Mouse (Mus musculus) liver, embryonic 16.5 days (tissue): Measurements from ENCODE around the gene Tbrg4. TPM values are rescaled to one million over a fixed set of nuclear protein-coding genes. Genes with fewer than 3 reads are reported as not detected.
"Not testable (repeated sequence)": the region's sequence is repeated elsewhere in the genome, so short reads cannot be mapped to it uniquely, and the experiment has no call there.

Experiments
- ATAC-seq: fragments of 200-750 bp; cut with Nextera tagmentation; 2 replicates; pipeline ENCODE4 v1.8.0; 2017; ENCODE audit warnings: low read depth, mild to moderate bottlenecking, moderate number of reproducible peaks, moderate library complexity
- H3K27ac ChIP-seq: fragments of 300-500 bp; sonication (generic); 2 replicates; pipeline ENCODE4 v1.5.1; 2014; ENCODE audit warnings: mild to moderate bottlenecking, low read length
- H3K27me3 ChIP-seq: fragments of 300-500 bp; sonication (generic); 2 replicates; pipeline ENCODE4 v1.6.1; 2014; ENCODE audit warnings: low read depth, low read length, mixed read lengths; ENCODE audit not compliant: control insufficient read depth, insufficient read depth
- H3K36me3 ChIP-seq: fragments of 300-500 bp; sonication (generic); 2 replicates; pipeline ENCODE4 v1.6.1; 2014; ENCODE audit warnings: mild to moderate bottlenecking; ENCODE audit not compliant: control insufficient read depth, insufficient read depth
- H3K4me1 ChIP-seq: fragments of 300-500 bp; sonication (generic); 2 replicates; pipeline ENCODE4 v1.6.1; 2014; ENCODE audit warnings: low read depth, low read length, mixed read lengths; ENCODE audit not compliant: control insufficient read depth
- H3K4me2 ChIP-seq: fragments of 300-500 bp; sonication (generic); 2 replicates; pipeline ENCODE4 v1.6.1; 2014; ENCODE audit warnings: low read depth, low read length, mixed read lengths
- H3K4me3 ChIP-seq: fragments of 300-500 bp; sonication (generic); 2 replicates; pipeline ENCODE4 v1.5.1; 2014; ENCODE audit warnings: low read depth, mild to moderate bottlenecking, low read length
- H3K9ac ChIP-seq: fragments of 300-500 bp; sonication (generic); 2 replicates; pipeline ENCODE4 v1.6.1; 2014; ENCODE audit warnings: low read depth, low read length
- H3K9me3 ChIP-seq: fragments of 300-500 bp; sonication (generic); replicated peaks from 2 replicates; pipeline ENCODE4 v1.6.1; 2016; ENCODE audit warnings: low read length; ENCODE audit not compliant: control insufficient read depth
- WGBS: fragments of 180-500 bp; shearing (Covaris S2); extraction: QIAGEN DNeasy Blood & Tissue Kit; methylation state at CpG from one replicate; pipeline ENCODE4 v1.1.7; 2014; ENCODE audit not compliant: insufficient replicate concordance; 5-methylcytosine and 5-hydroxymethylcytosine counted together
- polyA plus RNA-seq: library from polyadenylated mRNA; unstranded; fragments of >200 nt; fragmentation: Nextera tagmentation; extraction: Ambion mirVana; gene quantifications from 2 replicates; pipeline ENCODE4 v1.2.1, GENCODE M21; 2015

Tbrg4 gene
- polyA plus RNA-seq, 1 experiment from 2014 or later, result 28.6 TPM

DNA sequence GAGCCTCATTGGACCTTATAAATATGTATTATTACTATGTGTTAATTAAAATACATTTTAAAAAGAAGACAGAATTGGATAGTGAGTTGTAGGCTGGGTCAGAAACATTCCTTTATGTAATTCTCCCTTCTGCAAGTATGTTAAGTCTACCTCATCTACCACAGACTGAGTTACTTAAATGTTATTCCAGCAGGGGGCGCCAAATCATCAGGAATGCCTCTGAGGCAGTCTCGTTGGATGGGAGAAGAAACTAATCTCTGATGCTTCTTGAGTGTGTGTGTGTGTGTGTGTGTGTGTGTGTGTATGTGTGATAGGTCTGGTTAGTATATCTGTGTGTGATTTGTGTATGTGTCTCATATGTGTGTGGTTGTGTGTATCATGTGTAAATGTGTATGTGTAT lies 29.0 kb upstream of the Tbrg4 start:
- Histone ChIP-seq H3K4me1 (no peaks in the 10 kb centered on the region; the same call in none of the 2 replicates), H3K4me3 (no peak overlapping the region), H3K36me3 (no peaks in the 10 kb centered on the region), H3K9ac (no peak overlapping the region), H3K27ac (no peak overlapping the region), H3K9me3 (no peaks in the 10 kb centered on the region), H3K4me2 (no peak overlapping the region), H3K27me3 (peaks cover 2% of the 10 kb centered on the region)
- ATAC-seq, result no peak
- 3% methylated on average over 2 of the region's 2 CpGs for WGBS

DNA sequence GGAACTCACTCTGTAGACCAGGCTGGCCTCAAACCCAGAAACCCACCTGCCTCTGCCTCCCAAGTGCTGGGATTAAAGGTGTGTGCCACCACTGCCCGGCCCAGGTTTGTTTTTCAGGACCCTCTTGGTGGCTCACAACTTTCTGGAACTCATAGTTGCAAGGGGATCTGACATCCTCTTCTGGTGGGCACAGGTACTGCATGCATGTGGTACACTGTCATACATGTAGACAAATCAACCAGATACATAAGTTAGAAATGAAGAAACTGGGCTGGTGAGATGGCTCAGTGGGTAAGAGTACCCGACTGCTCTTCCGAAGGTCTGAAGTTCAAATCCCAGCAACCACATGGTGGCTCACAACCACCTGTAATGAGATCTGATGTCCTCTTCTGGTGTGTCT lies 27.1 kb upstream of the Tbrg4 start:
- H3K9me3 ChIP-seq, H3K9ac ChIP-seq, H3K4me3 ChIP-seq, H3K27ac ChIP-seq, H3K27me3 ChIP-seq, H3K4me1 ChIP-seq, ATAC-seq, H3K4me2 ChIP-seq, H3K36me3 ChIP-seq: not testable (repeated sequence)
- 50% methylated on average over 3 of the region's 3 CpGs for WGBS

DNA sequence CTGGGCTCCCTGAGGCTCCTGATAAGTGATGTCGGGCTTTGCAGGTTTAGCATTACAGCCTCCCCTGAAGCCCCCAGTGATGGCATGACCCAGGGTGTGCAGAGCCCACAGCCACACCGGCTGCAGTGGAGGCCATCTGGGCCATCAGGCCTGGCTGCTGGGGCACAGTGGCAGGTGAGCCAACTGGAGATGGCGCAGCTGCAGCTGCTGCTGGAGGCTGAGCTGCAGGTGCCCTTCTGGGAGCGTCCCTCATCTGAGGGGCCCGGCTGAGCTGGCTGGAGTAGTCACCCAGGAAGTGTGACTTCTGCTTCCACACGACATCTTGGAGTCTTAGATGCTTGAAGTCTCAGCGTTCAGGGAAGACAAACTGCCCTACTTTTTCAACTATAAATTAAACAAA lies 24.7 kb upstream of the Tbrg4 start:
- Histone ChIP-seq H3K9ac (no peak overlapping the region), H3K9me3 (no peaks in the 10 kb centered on the region), H3K4me2 (no peak overlapping the region), H3K27me3 (no peaks in the 10 kb centered on the region; the same call in 1 of the 2 replicates), H3K36me3 (no peaks in the 10 kb centered on the region), H3K4me1 (no peaks in the 10 kb centered on the region), H3K4me3 (no peak overlapping the region), H3K27ac (no peak overlapping the region)
- no peak for ATAC-seq
- WGBS, result 55% methylated on average over 7 of the region's 7 CpGs

- no peak overlapping the region for H3K4me2 ChIP-seq
- 39% methylated on average over 9 of the region's 9 CpGs for WGBS
- H3K27me3 ChIP-seq, result no peaks in the 10 kb centered on the region
Observed at GRCm38 (mm10) chr11:6647831-6648724, 22.2 kb upstream of the Tbrg4 start.

DNA sequence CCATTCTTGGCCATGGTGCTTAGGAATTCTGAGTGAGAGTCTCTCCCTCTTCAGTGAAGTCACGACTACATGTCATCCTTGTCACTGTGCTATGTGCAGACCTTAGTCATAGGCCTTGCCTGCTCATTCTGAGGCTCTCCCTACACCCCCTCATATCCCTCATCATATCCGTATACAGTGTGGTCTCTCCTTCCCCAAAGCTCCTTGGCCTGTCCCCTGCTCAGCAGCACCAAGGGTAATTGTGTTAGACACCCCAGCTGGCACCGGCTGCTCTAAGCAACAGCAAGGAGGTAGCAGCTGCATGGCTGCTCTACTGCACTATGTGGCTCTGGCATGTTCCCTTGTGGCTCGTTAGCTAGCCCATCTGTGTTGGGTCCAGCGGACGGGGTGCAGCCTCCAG lies 18.7 kb upstream of the Tbrg4 start:
- Histone ChIP-seq H3K27me3 (no peaks in the 10 kb centered on the region), H3K4me2 (no peak overlapping the region), H3K4me1 (no peaks in the 10 kb centered on the region), H3K4me3 (no peak overlapping the region), H3K9me3 (no peaks in the 10 kb centered on the region), H3K9ac (no peak overlapping the region), H3K27ac (no peak overlapping the region), H3K36me3 (no peaks in the 10 kb centered on the region)
- no peak for ATAC-seq
- WGBS, result 63% methylated on average over 6 of the region's 6 CpGs

More at GRCm38 (mm10) chr11:6647831-6648724, 22.2 kb upstream of the Tbrg4 start:
- Histone ChIP-seq H3K9me3 (no peaks in the 10 kb centered on the region), H3K36me3 (no peaks in the 10 kb centered on the region), H3K4me3 (no peak overlapping the region), H3K9ac (no peak overlapping the region), H3K4me1 (no peaks in the 10 kb centered on the region), H3K27ac (no peak overlapping the region)
- ATAC-seq, result no peak

GRCm38 (mm10) chr11:6639072-6639471 lies 13.2 kb upstream of the Tbrg4 start:
- H3K27me3 ChIP-seq, result no peaks in the 10 kb centered on the region
- 53% methylated on average over 6 of the region's 6 CpGs for WGBS
- ATAC-seq, result no peak
- no peak overlapping the region for H3K4me2 ChIP-seq
- no peak overlapping the region for H3K9ac ChIP-seq
- H3K27ac ChIP-seq, result no peak overlapping the region
- H3K4me1 ChIP-seq, result no peaks in the 10 kb centered on the region
- no peak overlapping the region for H3K4me3 ChIP-seq
- no peaks in the 10 kb centered on the region for H3K36me3 ChIP-seq
- no peaks in the 10 kb centered on the region for H3K9me3 ChIP-seq

GRCm38 (mm10) chr11:6638537-6638936 lies 12.7 kb upstream of the Tbrg4 start, which contains the start of gene Wap:
Gene Wap (minus strand): TSS chr11:6638637.
- 71% methylated on average over 4 of the region's 4 CpGs for WGBS
- no peaks in the 10 kb centered on the region for H3K4me1 ChIP-seq
- H3K27ac ChIP-seq, result no peak within 1 kb of the TSS
- H3K9ac ChIP-seq, result no peak within 1 kb of the TSS
- ATAC-seq, result no peak
- no peak within 1 kb of the TSS for H3K4me3 ChIP-seq
- no peak within 1 kb of the TSS for H3K4me2 ChIP-seq
- H3K27me3 ChIP-seq, result no peaks in the 10 kb centered on the region
- no peaks in the 10 kb centered on the region for H3K9me3 ChIP-seq
- no peaks in the 10 kb centered on the region for H3K36me3 ChIP-seq

DNA sequence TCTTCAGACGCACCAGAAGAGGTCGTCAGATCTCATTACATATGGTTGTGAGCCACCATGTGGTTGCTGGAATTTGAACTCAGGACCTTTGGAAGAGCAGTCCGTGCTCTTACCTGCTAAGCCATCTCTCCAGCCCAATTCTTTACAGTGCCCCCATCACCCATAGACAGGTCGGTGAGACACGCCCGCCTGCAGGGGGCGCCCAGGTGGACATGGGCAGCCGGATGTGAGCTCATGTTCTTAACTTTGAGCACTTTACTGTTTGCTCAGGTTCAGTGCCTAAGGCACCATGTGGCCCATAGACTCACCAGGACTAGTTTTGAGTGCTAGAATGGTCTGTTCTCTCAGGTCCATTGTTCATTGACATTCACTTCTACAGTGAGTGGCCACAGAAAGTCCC lies 10.3 kb upstream of the Tbrg4 start:
- H3K36me3 ChIP-seq, result no peaks in the 10 kb centered on the region
- H3K27me3 ChIP-seq, result no peaks in the 10 kb centered on the region
- H3K27ac ChIP-seq, result no peak overlapping the region
- no peaks in the 10 kb centered on the region for H3K9me3 ChIP-seq
- ATAC-seq, result no peak
- H3K4me1 ChIP-seq, result no peaks in the 10 kb centered on the region
- H3K4me3 ChIP-seq, result no peak overlapping the region
- no peak overlapping the region for H3K4me2 ChIP-seq
- no peak overlapping the region for H3K9ac ChIP-seq
- 55% methylated on average over 8 of the region's 8 CpGs for WGBS

DNA sequence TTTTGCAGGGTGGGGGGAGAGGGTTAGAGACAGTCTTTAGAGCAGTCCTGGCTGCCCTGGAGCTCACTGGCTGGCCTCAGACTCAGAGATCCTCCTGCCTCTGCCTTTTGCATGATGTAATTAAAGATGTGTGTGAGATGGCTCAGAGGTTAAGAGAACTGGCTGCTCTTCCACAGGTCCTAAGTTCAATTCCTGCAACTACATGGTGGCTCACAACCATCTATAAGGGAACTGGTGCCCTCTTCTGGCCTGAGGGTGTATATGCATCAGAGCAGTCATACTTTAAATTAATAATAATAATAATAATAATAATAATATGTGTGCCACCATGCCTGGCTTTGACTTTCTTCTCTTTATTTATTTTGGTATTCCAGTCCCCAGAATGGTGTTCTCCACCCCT lies 3.8 kb upstream of the Tbrg4 start:
- Histone ChIP-seq H3K27ac (no peak overlapping the region), H3K4me3 (no peak overlapping the region), H3K36me3 (no peaks in the 10 kb centered on the region), H3K4me1 (peaks cover 16% of the 10 kb centered on the region), H3K9me3 (no peaks in the 10 kb centered on the region), H3K9ac (no peak overlapping the region), H3K27me3 (no peaks in the 10 kb centered on the region), H3K4me2 (no peak overlapping the region)
- ATAC-seq, result no peak
